Comparison of ENCODE assay signal across 10 mouse cellular contexts in the genomic region with DNA sequence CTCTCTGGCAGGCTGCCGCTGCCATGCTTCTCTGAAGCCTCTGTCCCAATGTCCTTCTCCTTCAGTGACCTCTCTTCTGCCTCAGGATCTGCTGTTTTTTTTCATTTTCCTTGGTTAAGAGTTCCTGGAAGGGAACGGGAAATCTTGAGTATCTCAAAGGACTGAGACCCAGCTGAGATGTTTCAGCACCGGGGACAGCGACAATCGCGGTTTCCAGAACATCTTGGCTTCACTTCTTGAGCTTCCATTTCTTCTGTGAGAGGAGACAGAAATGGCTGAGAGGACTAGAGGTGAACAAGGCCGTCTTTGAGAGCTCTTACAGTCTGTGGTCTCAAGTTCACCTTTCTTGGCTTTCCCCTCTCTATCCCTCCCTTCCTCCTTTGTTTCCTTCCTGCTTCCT.
DNase-seq lines count a peak whose midpoint lies in the region; ATAC-seq and TF ChIP-seq lines count a peak whose summit lies in the region.
"Had no signal": no experiment of that assay in that cellular context is flagged by ENCODE, and none has a peak within 500 bp of the region (broad histone marks: within the 10 kb centered on the region; RNA-seq: fewer than 3 reads in every experiment).

No protein-coding gene starts in this region.

- DNase-seq in liver = peak; percentile 55
- peak; percentile 34 to 53 for DNase-seq in adrenal gland, adult 18-20 months (ENCODE audit: low spot score in 2 of 2)
- peak; percentile 91 for DNase-seq in embryonic facial prominence, embryonic 11.5 days (ENCODE audit: low spot score)
- DNase-seq in lung, postnatal 4 days = peak; percentile 50 to 56
- DNase-seq in cerebellum, postnatal 4 days (ENCODE audit: low spot score in 2 of 2) = no peak
- DNase-seq in cerebellum, adult 2 months = no peak

- H3K9me3 ChIP-seq in liver, embryonic 12.5 days (replicated peaks) = no peaks in the 10 kb centered on the region
- H3K9me3 ChIP-seq in embryonic facial prominence, embryonic 11.5 days (replicated peaks; ENCODE audit: control insufficient read depth, low read length) = no peaks in the 10 kb centered on the region
- H3K9me3 ChIP-seq: embryonic facial prominence, embryonic 13.5 days; lung, embryonic 15.5 days had no signal

- H3K4me2 ChIP-seq in liver, embryonic 12.5 days = no peak overlapping the region
- H3K4me2 ChIP-seq in embryonic facial prominence, embryonic 11.5 days (ENCODE audit: low read depth, low read length) = no peak overlapping the region
- H3K4me2 ChIP-seq: embryonic facial prominence, embryonic 13.5 days; lung, embryonic 15.5 days had no signal

- 0 out of 2 replicates have a peak, but pooled peaks cover 5% of the 10 kb centered on the region for H3K4me1 ChIP-seq in liver, embryonic 12.5 days
- H3K4me1 ChIP-seq in embryonic facial prominence, embryonic 11.5 days (ENCODE audit: control insufficient read depth, insufficient read depth, low read length) = peaks cover 4% of the 10 kb centered on the region; the same call in 1 of the 2 replicates
- H3K4me1 ChIP-seq in cerebellum, adult 2 months (ENCODE audit: control insufficient read depth, insufficient read depth, low read length) = no peaks in the 10 kb centered on the region
- H3K4me1 ChIP-seq: lung, embryonic 15.5 days had no signal

- 13% methylated on average over 7 of the region's 7 CpGs for WGBS in liver, embryonic 12.5 days (ENCODE audit: insufficient replicate concordance)
- WGBS in embryonic facial prominence, embryonic 11.5 days = 11% methylated on average over 7 of the region's 7 CpGs
- 47% methylated on average over 7 of the region's 7 CpGs for WGBS in cerebellum, adult 2 months

- TF ChIP-seq POLR2A in cerebellum, adult 2 months (IDR thresholded peaks at IDR 0.05; ENCODE audit: borderline replicate concordance, insufficient read depth, low read length) = no peak

- ATAC-seq in liver, embryonic 12.5 days = no peak
- no peak for ATAC-seq in embryonic facial prominence, embryonic 11.5 days (replicated peaks; ENCODE audit: insufficient number of reproducible peaks, low FRiP score, low TSS enrichment, low read depth)
- no peak for ATAC-seq in monocyte, adult 5-6 weeks (replicated peaks; ENCODE audit: insufficient number of reproducible peaks, low FRiP score, low TSS enrichment, poor library complexity, severe bottlenecking)

- TF ChIP-seq CTCF in cerebellum, adult 2 months (IDR thresholded peaks at IDR 0.05; ENCODE audit: borderline replicate concordance, insufficient read depth, low read depth, low read length) = no peak

- H3K27me3 ChIP-seq in liver, embryonic 12.5 days (replicated peaks) = peaks cover 53% of the 10 kb centered on the region
- no peaks in the 10 kb centered on the region; the same call in 1 of the 2 replicates for H3K27me3 ChIP-seq in embryonic facial prominence, embryonic 11.5 days (ENCODE audit: control insufficient read depth, insufficient read depth, low read length)
- H3K27me3 ChIP-seq in cerebellum, adult 2 months (ENCODE audit: control insufficient read depth, insufficient read depth, low read length) = no peaks in the 10 kb centered on the region
- H3K27me3 ChIP-seq: lung, embryonic 15.5 days had no signal

- no peaks in the 10 kb centered on the region for H3K36me3 ChIP-seq in liver, embryonic 12.5 days
- H3K36me3 ChIP-seq in embryonic facial prominence, embryonic 11.5 days (replicated peaks; ENCODE audit: control insufficient read depth, insufficient read depth, low read depth, low read length) = no peaks in the 10 kb centered on the region
- H3K36me3 ChIP-seq: embryonic facial prominence, embryonic 13.5 days; lung, embryonic 15.5 days had no signal

- H3K27ac ChIP-seq in liver, embryonic 12.5 days = no peak overlapping the region
- no peak overlapping the region for H3K27ac ChIP-seq in embryonic facial prominence, embryonic 11.5 days (replicated peaks; ENCODE audit: low read depth, low read length)
- no peak overlapping the region for H3K27ac ChIP-seq in cerebellum, adult 2 months (ENCODE audit: insufficient read depth, low read length)
- H3K27ac ChIP-seq: embryonic facial prominence, embryonic 13.5 days; lung, embryonic 15.5 days had no signal

- H3K4me3 ChIP-seq in liver, embryonic 12.5 days = no peak overlapping the region
- H3K4me3 ChIP-seq in embryonic facial prominence, embryonic 11.5 days (ENCODE audit: low read depth, low read length) = no peak overlapping the region
- H3K4me3 ChIP-seq in cerebellum, adult 2 months (replicated peaks; ENCODE audit: insufficient read depth, low read depth, low read length) = no peak overlapping the region
- H3K4me3 ChIP-seq: embryonic facial prominence, embryonic 13.5 days; lung, embryonic 15.5 days had no signal

- H3K9ac ChIP-seq in liver, embryonic 12.5 days = no peak overlapping the region
- H3K9ac ChIP-seq in embryonic facial prominence, embryonic 11.5 days (replicated peaks; ENCODE audit: low read length) = no peak overlapping the region
- H3K9ac ChIP-seq: embryonic facial prominence, embryonic 13.5 days; lung, embryonic 15.5 days had no signal

Comparison
In these comparisons a context has a peak if more than half of its experiments do, and no peak if none do; other contexts are left out.
1. DNase-seq: peak in liver (single experiment), adrenal gland, adult 18-20 months (2 of 2), embryonic facial prominence, embryonic 11.5 days (single experiment) and lung, postnatal 4 days (2 of 2); none in cerebellum, postnatal 4 days (0 of 2) and cerebellum, adult 2 months (0 of 2).